Mouse (Mus musculus) liver, embryonic 13.5 days (tissue): ENCODE results near the gene Pigz. TPM values are rescaled to one million over a fixed set of nuclear protein-coding genes. Genes with fewer than 3 reads are reported as not detected.

Source experiments
- ATAC-seq: fragments of 200-750 bp; cut with Nextera tagmentation; 2 replicates; pipeline ENCODE4 v1.8.0; 2017; ENCODE audit warnings: low read depth, mild to moderate bottlenecking, moderate number of reproducible peaks, moderate library complexity
- DNase-seq: peaks from one replicate; pipeline ENCODE4 v3.0.0; 2022
- H3K27ac ChIP-seq: fragments of 300-500 bp; sonication (generic); 2 replicates; pipeline ENCODE4 v1.5.1; 2015; ENCODE audit warnings: moderate library complexity, mild to moderate bottlenecking, inconsistent platforms
- H3K27me3 ChIP-seq: fragments of 300-500 bp; sonication (generic); 2 replicates; pipeline ENCODE4 v1.6.1; 2015; ENCODE audit warnings: mild to moderate bottlenecking, inconsistent platforms
- H3K36me3 ChIP-seq: fragments of 300-500 bp; sonication (generic); 2 replicates; pipeline ENCODE4 v1.6.1; 2015; ENCODE audit warnings: mild to moderate bottlenecking, inconsistent platforms
- H3K4me1 ChIP-seq: fragments of 300-500 bp; sonication (generic); replicated peaks from 2 replicates; pipeline ENCODE4 v1.6.1; 2015; ENCODE audit warnings: inconsistent platforms
- H3K4me2 ChIP-seq: fragments of 300-500 bp; sonication (generic); 2 replicates; pipeline ENCODE4 v1.6.1; 2015; ENCODE audit warnings: inconsistent platforms, mild to moderate bottlenecking, moderate library complexity
- H3K4me3 ChIP-seq: fragments of 300-500 bp; sonication (generic); replicated peaks from 2 replicates; pipeline ENCODE4 v1.5.1; 2015; ENCODE audit warnings: mild to moderate bottlenecking, inconsistent platforms
- H3K9ac ChIP-seq: fragments of 300-500 bp; sonication (generic); 2 replicates; pipeline ENCODE4 v1.6.1; 2015; ENCODE audit warnings: mild to moderate bottlenecking, inconsistent platforms
- H3K9me3 ChIP-seq: fragments of 300-500 bp; sonication (generic); replicated peaks from 2 replicates; pipeline ENCODE4 v1.6.1; 2016; ENCODE audit warnings: inconsistent platforms
- WGBS: fragments of 180-500 bp; shearing (Covaris S2); methylation state at CpG from one replicate; pipeline ENCODE4 v1.1.7; 2015; ENCODE audit not compliant: insufficient replicate concordance; 5-methylcytosine and 5-hydroxymethylcytosine counted together
- polyA plus RNA-seq: library from polyadenylated mRNA; unstranded; fragments of >200 nt; fragmentation: Nextera tagmentation; extraction: Ambion mirVana; gene quantifications from 2 replicates; pipeline ENCODE4 v1.2.1, GENCODE M21; 2015

Pigz gene
- polyA plus RNA-seq, 1 experiment from 2014 or later = 0.38 TPM

DNA sequence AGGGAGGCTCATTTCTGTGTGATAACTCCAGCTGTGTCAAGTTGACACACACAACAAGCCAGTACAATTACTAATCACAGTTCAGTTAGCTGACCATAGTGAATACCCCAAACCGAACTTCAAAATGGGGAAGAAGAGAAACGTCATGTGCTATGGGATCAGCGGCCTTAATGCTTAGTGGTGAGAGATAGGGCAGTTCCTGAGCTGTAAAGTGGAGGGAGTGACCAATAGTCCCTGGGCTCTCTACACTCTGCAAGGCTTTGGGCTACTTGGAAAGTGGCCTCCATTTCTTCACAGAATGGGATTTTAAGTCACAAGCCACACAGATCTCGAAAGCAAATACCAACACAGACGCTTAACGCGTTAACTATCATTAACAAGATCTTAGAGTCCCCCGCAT is 13.7 kb downstream of the Pigz start:
- peak overlapping the region; percentile 83 for H3K27ac ChIP-seq
- H3K4me2 ChIP-seq = peak overlapping the region; percentile 82
- H3K4me1 ChIP-seq = peaks cover 48% of the 10 kb centered on the region
- H3K9ac ChIP-seq = peak overlapping the region; percentile 92
- no peak for DNase-seq
- no peaks in the 10 kb centered on the region for H3K9me3 ChIP-seq
- ATAC-seq = no peak
- peak overlapping the region; percentile 96 for H3K4me3 ChIP-seq
- 6% methylated on average over 8 of the region's 8 CpGs for WGBS
- no peaks in the 10 kb centered on the region for H3K27me3 ChIP-seq
- peaks cover 27% of the 10 kb centered on the region for H3K36me3 ChIP-seq

DNA sequence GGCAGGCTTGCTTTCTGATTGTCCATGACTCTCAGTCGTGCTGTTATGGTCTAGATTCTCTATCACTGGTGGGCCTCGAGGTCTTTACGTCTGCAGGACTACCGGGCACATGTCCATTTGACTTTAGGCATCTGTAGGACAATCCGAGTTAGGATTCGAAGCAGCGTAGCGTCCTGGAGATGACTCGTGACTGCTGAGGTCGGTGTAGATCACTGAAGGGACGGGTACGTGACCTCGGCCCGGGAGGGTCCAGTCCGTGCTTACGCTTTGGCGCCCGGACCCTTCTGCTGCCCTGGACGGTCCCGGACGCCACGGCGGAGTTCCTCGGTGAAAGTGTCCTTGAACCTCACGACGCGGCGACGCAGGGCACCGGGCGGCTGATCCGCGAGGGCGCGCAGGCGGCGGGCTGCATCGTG is 14.3 kb downstream of the Pigz start:
- Histone ChIP-seq H3K9ac (peak overlapping the region; percentile 92), H3K4me3 (peak overlapping the region; percentile 96), H3K27ac (peak overlapping the region; percentile 83), H3K9me3 (no peaks in the 10 kb centered on the region), H3K27me3 (no peaks in the 10 kb centered on the region), H3K36me3 (peaks cover 27% of the 10 kb centered on the region), H3K4me1 (peaks cover 48% of the 10 kb centered on the region), H3K4me2 (peak overlapping the region; percentile 82)
- peak; percentile 62; the same call in 1 of the 2 replicates for ATAC-seq
- under 1% methylated on average over 38 of the region's 38 CpGs for WGBS
- no peak for DNase-seq

DNA sequence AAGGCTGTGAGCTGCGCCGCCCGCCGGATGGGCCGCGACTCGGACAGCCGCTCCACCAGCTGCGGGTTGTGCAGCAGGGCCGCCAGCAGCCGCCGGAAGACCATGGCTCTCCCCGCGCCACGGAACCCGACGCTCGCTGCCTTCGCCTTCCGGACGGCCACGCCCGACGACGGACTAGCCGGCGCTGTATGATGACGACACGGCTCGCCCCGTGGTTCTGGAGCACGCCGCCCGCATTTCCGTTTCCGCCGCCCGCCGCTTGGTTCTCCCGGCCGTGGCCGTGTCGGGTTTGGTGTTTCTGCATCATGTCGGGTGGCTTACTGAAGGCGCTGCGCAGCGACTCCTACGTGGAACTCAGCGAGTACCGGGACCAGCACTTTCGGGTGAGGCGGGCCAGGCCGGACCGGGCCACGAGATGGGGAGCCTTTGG is 14.7 kb downstream of the Pigz start, which contains the start of the genes 0610012G03Rik and Ncbp2:
Gene 0610012G03Rik, minus strand, starts transcription at position 150 of the 430 bp plus-strand sequence.
Gene Ncbp2, plus strand, starts transcription at position 169 of the 430 bp plus-strand sequence.
- ATAC-seq = peak; percentile 88
- under 1% methylated on average over 53 of the region's 55 CpGs for WGBS
- no peaks in the 10 kb centered on the region for H3K9me3 ChIP-seq

DNA sequence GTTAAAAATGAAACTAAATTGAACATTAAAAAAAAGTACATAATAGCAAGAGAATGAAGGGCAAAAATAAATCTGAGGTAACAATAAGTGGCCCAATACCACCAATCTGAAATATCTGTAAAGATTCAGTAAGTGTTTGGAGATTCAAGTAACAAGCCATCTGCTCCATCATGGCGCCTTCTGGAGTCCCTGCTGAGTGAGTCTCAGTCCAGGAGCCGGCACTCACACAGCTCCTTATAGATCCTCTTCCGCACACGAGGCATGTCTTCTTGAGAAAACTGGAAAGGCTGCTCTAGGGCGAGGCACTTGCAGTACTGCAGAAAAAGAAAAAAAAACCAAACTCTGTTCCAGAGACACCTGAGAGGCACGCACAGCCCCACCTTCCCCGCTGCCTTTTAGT is 29.6 kb downstream of the Pigz start:
- Histone ChIP-seq H3K4me3 (no peak overlapping the region), H3K27me3 (no peaks in the 10 kb centered on the region), H3K4me1 (no peaks in the 10 kb centered on the region), H3K9me3 (no peaks in the 10 kb centered on the region), H3K9ac (no peak overlapping the region), H3K27ac (no peak overlapping the region), H3K36me3 (peaks cover 75% of the 10 kb centered on the region), H3K4me2 (no peak overlapping the region)
- no peak for DNase-seq
- WGBS = 85% methylated on average over 7 of the region's 7 CpGs
- ATAC-seq = no peak

More for the DNA sequence above, 14.7 kb downstream of the Pigz start, which contains the start of the genes 0610012G03Rik and Ncbp2:
- H3K36me3 ChIP-seq = peaks cover 27% of the 10 kb centered on the region
- H3K4me3 ChIP-seq = peak within 1 kb of the TSS; percentile 96
- no peaks in the 10 kb centered on the region for H3K27me3 ChIP-seq
- peak within 1 kb of the TSS; percentile 82 for H3K4me2 ChIP-seq
- H3K27ac ChIP-seq = peak within 1 kb of the TSS; percentile 83
- H3K4me1 ChIP-seq = peaks cover 48% of the 10 kb centered on the region
- peak; percentile 88 for DNase-seq
- H3K9ac ChIP-seq = peak within 1 kb of the TSS; percentile 92

DNA sequence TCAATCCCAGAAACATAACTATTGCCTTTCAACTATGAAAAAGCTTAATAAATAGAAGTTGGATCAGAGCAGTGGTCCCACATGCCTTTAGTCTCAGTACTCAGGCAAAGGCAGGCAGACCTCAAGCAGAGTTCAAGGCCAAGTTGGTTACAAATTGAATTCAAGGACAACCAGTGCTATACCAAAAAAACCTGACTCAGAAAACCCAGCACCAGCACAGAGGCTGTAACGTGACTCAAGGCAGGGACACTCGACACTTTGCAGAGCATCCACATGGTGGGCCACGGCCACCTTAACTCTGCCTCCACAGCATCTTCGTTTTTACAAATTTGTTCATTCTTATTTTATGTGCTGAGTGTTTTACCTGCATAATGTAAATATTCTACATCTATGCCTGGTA is 41.6 kb downstream of the Pigz start:
- Histone ChIP-seq H3K4me2 (no peak overlapping the region), H3K27ac (no peak overlapping the region), H3K36me3 (peaks cover 42% of the 10 kb centered on the region), H3K4me1 (no peaks in the 10 kb centered on the region), H3K9me3 (no peaks in the 10 kb centered on the region), H3K27me3 (no peaks in the 10 kb centered on the region), H3K4me3 (no peak overlapping the region), H3K9ac (no peak overlapping the region)
- DNase-seq = no peak
- 76% methylated on average over 4 of the region's 4 CpGs for WGBS
- ATAC-seq = no peak

DNA sequence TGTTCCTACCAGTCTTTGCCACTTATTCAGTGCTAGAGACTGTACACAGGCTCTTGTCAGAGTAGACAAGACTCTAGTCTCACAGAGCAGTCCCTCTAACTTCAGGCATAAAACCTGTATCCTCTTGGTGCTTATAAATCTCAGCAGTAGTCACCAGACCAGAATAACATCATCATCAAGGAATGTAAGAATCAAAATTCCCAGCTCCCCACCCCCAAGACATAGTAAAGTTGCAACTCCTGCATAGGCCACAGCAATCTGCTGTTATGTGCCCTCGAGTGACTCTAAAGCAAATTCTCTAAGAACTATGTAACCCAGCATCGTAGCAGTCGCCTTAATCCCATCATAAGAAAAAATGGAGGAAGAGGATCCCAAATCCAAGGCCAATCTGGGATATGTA is 45.9 kb downstream of the Pigz start:
- 79% methylated on average over 3 of the region's 3 CpGs for WGBS
- Histone ChIP-seq H3K27me3 (no peaks in the 10 kb centered on the region), H3K36me3 (peaks cover 35% of the 10 kb centered on the region), H3K9ac (no peak overlapping the region), H3K4me3 (no peak overlapping the region), H3K4me1 (no peaks in the 10 kb centered on the region), H3K27ac (no peak overlapping the region), H3K9me3 (no peaks in the 10 kb centered on the region), H3K4me2 (no peak overlapping the region)
- DNase-seq (no peak), ATAC-seq (no peak)

DNA sequence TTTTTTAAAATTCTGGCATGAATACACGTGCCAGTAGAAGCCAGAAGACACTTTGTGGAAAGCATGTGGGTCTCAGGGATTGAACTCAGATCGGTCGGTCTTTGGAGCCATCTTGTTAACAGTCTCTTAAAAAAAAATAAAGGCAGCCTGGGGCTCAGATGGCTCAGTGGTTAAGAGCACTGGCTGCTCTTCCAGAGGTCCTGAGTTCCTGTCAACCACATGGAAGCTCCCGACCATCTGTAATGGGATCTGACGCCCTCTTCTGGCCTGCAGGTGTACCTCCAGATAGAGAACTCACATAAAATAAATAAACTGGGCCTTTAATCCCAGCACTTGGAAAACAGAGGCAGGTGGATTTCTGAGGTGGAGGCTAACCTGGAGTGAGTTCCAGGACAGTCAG is 47.3 kb downstream of the Pigz start:
- DNase-seq (no peak), ATAC-seq (no peak)
- Histone ChIP-seq H3K4me2 (no peak overlapping the region), H3K4me3 (no peak overlapping the region), H3K9me3 (no peaks in the 10 kb centered on the region), H3K36me3 (peaks cover 35% of the 10 kb centered on the region), H3K27ac (no peak overlapping the region), H3K27me3 (no peaks in the 10 kb centered on the region), H3K9ac (no peak overlapping the region), H3K4me1 (no peaks in the 10 kb centered on the region)
- 66% methylated on average over 5 of the region's 5 CpGs for WGBS

DNA sequence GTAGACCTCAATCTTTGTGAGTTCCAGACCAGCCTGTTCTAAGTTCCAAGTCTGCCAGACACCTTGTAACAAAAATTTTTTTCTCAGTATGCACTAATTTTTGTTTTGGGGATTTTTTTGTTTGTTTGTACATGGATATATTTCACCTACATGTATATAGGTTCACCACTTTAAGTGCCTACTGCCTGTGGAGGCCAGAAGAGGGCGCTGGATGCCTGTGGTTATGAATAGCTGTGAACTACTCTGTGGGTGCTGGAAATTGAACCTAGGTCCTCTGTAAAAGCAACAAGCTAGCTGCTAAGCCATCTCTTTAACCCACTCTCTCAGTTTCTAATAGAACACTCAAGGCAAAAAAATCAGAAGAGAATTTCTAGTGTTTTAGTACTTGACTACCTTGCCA is 58.4 kb downstream of the Pigz start:
- Histone ChIP-seq H3K4me3 (no peak overlapping the region), H3K36me3 (peaks cover 55% of the 10 kb centered on the region), H3K27me3 (no peaks in the 10 kb centered on the region), H3K27ac (no peak overlapping the region), H3K9ac (no peak overlapping the region), H3K4me1 (no peaks in the 10 kb centered on the region), H3K9me3 (no peaks in the 10 kb centered on the region), H3K4me2 (no peak overlapping the region)
- 43% methylated on average over 1 of the region's 1 CpGs for WGBS
- ATAC-seq (no peak), DNase-seq (no peak)

DNA sequence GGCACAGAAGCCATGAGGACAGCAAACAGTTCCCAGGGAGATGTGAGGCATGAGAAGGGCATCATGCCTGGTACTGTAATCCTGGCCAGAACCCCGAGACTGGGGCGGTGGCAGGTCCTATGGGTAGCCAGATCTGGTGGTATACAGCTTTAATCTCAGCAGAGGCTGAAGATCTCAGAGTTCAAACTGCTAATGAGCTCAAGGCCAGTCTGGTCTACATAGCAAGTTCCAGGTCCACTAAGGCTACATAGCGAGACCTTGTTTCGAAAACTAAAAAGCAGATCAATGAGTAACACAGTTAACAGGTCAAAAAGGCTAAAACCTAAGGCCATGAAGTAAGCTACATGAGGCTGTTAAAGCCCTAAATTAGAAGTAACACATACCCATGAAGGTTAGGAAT is 59.5 kb downstream of the Pigz start:
- Histone ChIP-seq H3K9me3 (no peaks in the 10 kb centered on the region), H3K9ac (no peak overlapping the region), H3K36me3 (peaks cover 45% of the 10 kb centered on the region), H3K4me2 (no peak overlapping the region), H3K4me1 (no peaks in the 10 kb centered on the region), H3K4me3 (no peak overlapping the region), H3K27me3 (no peaks in the 10 kb centered on the region), H3K27ac (no peak overlapping the region; the same call in 1 of the 2 replicates)
- ATAC-seq = no peak
- WGBS = 89% methylated on average over 4 of the region's 4 CpGs
- no peak for DNase-seq

DNA sequence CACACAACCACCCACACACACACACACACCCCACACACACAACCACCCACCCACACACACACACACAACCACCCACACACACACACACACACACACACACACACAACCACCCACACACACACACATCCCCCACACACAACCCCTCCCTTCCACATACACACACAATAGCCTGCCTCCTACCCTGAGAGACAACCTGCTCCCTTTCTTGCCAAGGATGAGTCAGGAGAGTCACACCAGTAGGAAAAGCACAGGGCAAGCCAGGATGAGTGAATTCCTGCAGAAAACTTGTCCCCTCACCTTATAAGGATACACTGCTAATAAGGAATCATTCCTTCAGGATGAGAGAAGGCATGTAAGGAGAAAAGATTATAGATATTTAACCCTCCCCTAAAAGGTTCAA is 60.3 kb downstream of the Pigz start:
- ATAC-seq (no peak), DNase-seq (no peak)
- Histone ChIP-seq H3K9ac (no peak overlapping the region), H3K27ac (no peak overlapping the region), H3K4me3 (no peak overlapping the region), H3K36me3 (peaks cover 37% of the 10 kb centered on the region), H3K4me1 (0 out of 2 replicates have a peak, but pooled peaks cover 3% of the 10 kb centered on the region), H3K9me3 (no peaks in the 10 kb centered on the region), H3K4me2 (no peak overlapping the region), H3K27me3 (no peaks in the 10 kb centered on the region)
